Mouse (Mus musculus) large intestine, adult 2 months (tissue): Measurements from ENCODE around the gene Nipbl. TPM values are rescaled to one million over a fixed set of nuclear protein-coding genes. Genes with fewer than 3 reads are reported as not detected.
"Not testable (repeated sequence)": the region's sequence is repeated elsewhere in the genome, so short reads cannot be mapped to it uniquely, and the experiment has no call there.

Source experiments
- DNase-seq: peaks from one replicate; pipeline ENCODE4 v3.0.0-alpha.2; 2012; ENCODE audit warnings: low read depth, low spot score
- WGBS: fragments of 180-500 bp; shearing (Covaris S2); methylation state at CpG from one replicate; pipeline ENCODE4 v1.1.7; 2018; 5-methylcytosine and 5-hydroxymethylcytosine counted together
- polyA plus RNA-seq: library from polyadenylated mRNA; depleted of rRNA; stranded (reverse); fragments of >200 nt; gene quantifications from 2 replicates; pipeline ENCODE4 v1.2.3, GENCODE M21; 2012; rRNA removed

Gene Nipbl
- polyA plus RNA-seq, 1 experiment: 3.3 TPM

DNA sequence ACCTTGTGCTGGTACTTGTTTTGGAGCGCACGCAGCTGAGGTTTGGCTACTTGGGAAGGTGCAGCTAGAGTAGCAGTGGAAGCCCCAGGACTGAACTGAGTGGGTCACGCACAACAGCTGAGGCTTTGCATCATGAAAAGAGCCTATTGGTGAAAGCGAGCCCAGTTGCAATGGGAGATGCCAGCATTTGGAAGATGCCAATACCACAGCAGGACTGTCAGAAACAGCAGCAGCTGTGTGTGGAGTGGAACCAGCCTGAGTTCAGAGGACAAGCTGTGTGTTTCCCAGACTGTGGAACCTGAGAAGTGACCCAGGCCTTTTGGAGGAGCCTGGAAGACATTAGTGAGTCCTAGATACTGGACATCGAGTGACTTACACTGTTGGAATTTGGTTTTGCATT lies 122.8 kb downstream of the Nipbl start:
- WGBS: 95% methylated on average over 5 of the region's 5 CpGs
- DNase-seq: no peak

DNA sequence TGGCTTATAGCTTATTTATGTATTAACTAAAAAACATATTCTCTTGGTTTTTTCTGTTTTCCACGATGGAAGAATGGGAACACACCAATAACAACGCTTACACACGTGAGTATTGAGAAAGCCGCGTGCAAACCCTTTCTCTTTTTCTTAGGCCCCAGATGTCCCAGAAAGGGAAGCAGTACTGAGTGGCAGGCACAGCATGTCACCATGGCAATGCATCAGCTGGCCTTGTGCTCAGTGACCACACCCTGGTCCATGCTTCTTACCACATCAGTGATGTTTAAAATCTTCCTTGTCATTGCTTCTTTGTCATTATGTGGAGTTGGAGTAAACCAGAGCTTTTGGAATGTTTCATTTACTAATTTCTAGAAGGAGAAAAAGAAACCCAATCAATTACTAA lies 125.1 kb downstream of the Nipbl start:
- DNase-seq: no peak
- 95% methylated on average over 5 of the region's 5 CpGs for WGBS

DNA sequence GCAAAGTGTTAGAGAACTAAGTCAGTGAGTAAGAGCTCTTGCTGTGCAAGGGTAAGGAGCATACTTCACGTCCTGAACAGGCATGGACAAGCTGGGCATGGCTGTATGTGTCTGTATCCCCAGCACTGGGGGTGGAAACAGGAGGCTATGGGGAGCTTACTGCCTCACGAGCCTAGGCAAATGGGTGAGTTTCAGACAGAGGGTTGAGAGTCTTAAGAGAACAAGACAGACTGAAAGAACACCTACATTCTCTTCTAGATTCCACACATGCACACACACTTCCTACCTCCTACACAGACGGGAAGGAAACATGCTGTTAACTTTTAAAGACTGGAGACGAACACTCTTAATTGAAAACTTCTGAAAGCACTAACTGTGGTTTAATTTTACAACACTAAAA lies 126.9 kb downstream of the Nipbl start:
- WGBS: 87% methylated on average over 4 of the region's 4 CpGs

DNA sequence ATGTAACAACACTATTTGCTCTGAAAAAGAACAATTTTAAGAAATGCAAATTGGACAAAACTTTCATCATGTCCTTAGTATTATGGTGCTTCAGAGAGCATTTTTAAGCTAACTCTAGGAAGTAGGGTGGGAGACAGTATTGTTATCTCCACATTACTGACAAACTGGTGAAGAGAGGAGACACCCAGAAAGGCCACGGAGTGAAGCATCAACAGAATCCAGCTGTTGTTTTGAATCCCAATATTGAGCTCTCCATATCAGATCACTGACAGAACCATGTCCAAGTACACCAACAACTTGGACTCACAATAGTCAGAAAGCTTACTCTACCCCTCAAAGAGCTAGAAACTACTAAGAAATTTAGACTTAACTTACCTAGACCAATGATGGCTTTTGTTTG lies 138.8 kb downstream of the Nipbl start:
- 86% methylated on average over 1 of the region's 1 CpGs for WGBS
- DNase-seq: no peak

More for the DNA sequence above, 126.9 kb downstream of the Nipbl start:
- no peak for DNase-seq

DNA sequence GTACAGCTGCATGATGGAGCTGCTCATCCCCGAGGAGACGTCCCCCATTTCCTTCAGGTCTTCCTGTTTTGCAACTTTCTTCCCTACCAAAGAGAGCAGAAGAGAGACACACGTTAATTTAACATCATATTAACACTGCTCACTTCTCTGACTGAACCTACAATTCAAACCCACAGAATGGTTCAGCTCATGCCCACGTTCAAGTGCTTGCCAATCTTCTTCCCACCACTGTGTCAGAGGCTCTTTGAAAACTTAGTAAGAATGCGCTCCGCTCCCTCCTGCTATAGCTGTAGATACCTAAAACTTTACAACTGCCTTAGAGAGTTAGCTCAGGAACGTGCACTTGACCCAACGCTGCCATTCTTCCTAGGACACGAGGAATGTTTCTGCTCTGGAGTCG lies 141.3 kb downstream of the Nipbl start:
- no peak for DNase-seq
- 91% methylated on average over 10 of the region's 10 CpGs for WGBS

DNA sequence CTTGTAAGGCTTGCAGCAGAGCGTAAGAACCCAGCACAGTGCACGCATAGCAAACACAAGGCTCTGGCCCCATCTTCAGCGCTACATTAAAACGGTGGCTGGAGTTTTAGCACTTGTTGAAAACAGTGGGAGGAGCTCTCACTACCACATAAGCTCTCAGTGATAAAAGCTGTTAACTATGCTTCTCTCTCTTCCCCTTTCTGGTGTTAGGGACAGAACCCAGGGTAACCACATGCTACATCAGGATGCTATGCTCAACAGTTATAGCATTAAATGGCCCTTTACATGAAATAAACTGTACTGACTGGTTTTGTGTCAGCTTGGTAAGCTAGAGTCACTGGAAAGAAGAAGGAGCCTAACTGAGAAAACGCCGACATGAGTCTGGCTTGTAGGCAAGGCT lies 150.1 kb downstream of the Nipbl start:
- DNase-seq: no peak
- WGBS: 92% methylated on average over 6 of the region's 6 CpGs

DNA sequence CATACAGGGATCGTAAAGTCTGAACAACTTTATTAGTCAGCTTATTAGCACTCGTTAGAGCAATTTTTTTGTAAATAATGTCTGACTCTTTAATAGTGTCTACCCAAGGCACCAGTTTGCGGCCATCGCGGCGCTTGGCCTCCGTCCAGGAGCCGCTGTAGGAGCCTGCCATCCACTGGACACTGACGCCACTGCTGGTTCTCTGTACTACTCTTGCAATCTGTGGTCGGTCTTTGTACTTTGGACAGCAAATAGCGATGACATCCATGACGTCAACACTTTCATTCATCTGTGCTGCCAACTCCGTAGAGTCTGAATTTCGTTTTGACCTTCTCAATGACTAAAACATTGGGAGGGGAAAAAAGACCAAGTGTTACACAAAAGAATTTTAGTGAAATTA lies 153.0 kb downstream of the Nipbl start:
- WGBS: 89% methylated on average over 14 of the region's 14 CpGs
- no peak for DNase-seq

DNA sequence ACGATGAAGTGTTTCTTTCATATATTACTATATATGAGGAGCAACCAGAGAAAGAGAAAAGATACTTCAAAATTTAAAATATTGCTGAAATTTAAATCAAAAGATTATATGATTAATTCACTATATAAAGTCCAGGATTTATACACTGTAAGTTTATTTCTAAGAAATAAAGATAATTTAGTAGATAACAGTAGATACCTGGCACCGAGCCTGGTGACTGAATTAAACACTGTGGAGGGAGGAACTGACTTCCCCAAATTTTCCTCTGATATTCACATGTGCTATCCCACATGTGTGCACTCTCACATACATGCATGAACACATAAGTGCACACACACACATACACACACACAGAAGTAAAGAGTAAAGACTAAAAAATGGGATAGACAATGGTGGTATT lies 162.1 kb downstream of the Nipbl start:
- DNase-seq: no peak
- WGBS: 46% methylated on average over 2 of the region's 2 CpGs

DNA sequence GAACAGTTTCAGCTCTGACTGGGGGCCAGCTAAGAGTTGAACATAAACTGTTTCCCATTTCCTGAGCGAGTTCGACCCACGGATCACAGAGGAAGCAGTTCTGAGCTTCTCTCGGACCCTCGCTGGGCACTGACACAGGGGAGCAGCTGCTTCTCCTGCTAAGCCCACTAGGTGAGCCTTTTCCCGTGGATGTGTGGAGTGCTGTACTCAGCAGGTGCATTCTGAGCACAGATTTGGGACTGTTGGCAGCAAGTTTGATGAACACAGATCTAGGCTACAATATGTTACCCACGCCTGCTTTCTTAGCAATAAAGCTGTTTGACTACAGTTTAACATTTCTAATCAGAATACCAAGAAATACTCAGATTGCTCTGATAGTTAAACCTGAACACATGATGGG lies 162.6 kb downstream of the Nipbl start:
- no peak for DNase-seq
- 59% methylated on average over 7 of the region's 7 CpGs for WGBS

DNA sequence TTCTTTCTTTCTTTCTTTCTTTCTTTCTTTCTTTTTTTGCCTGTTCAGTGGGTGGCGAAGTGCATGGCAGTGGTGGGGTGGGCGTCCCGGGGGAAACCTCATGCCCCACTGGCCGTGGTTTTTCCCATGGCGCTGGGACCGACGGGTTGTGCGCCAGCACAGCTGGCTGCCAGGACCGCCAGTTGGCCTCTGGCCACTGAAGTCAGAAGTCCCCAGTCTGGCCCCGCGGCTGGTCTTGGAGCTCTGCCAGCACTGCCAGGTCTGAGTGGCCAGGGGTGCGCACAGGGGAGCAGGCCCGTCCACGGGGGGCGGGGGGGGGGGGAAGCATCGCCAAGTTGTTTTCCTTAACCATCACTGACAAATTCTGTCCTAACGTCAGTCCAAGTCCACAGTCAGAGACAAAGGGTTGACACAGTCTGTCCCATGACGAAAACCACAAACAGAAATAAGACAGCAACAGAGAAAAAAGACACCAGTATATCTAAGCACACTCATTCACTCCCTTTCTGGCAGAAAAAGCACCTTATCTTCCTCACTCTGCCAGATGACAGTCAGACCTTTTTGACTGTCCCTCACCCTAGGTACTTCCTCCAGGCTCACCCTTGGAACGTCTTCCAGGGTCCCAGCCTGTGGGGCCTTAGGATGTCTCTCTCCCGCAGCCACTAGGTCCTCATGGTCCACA lies 164.2 kb downstream of the Nipbl start:
- DNase-seq: no peak
- WGBS: 38% methylated on average over 20 of the region's 20 CpGs

DNA sequence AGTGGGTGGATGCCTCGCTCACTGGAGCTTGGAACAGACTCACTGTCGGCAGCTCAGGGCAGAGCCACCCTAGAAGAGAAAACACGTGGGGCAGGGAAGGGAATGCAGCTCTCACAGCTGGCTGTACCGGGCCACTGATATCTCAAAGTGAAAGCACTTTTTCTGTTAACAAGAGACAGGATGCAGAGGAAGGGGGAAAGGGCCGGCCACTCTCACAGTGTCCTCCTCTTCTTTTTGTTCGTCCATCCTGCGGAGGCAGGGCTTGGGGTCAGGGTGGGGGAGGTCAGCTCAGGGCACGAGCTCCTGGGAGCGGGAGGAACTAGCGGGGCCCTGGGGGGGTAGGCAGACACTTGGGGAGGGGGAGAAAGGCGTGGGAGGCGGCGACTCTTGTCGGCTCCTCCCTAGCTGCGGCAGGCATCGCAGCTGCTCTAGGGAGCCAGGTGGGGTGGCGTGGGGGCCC lies 164.9 kb downstream of the Nipbl start:
- no peak for DNase-seq
- WGBS: 25% methylated on average over 17 of the region's 17 CpGs

DNA sequence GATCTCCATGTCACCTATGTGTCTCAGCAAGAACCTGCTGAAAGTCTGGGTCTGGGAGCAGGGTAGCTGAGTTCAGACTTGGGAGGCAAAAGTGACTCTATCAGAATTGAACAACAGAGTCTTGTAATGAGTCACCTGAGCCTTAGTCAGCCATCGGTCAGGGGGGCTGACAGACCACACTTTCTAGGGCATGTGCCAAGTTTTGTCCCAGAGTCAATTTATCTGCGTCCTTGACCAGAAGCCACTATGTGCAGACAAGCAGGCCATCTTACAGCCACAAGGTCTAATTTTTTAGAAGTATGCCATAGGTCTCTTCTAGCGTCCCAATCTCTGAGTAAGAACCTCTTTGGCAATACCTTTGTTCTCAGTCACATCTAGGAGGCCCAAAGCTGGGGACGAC lies 166.3 kb downstream of the Nipbl start:
- not testable (repeated sequence) for DNase-seq
- 90% methylated on average over 4 of the region's 4 CpGs for WGBS

DNA sequence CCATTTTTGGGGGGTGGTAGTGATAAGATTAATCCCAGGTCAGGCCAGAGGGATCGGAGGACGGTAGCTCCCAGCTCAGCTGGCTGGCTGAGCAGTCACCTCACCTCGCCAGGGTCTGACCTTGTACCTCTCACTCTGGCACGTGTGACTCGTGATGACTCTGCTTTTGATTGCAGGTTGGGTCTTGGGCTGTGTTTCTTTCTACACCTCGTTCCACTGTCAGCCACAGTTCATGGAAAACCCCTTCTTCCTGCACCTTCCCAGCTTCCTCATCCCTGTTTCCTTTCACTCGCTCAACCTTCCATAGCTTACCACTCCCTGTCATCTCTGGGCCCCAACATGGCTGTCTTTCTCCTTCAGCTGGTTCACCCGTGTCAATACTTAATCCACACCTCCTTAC lies 172.3 kb downstream of the Nipbl start:
- DNase-seq: no peak
- 77% methylated on average over 8 of the region's 8 CpGs for WGBS

DNA sequence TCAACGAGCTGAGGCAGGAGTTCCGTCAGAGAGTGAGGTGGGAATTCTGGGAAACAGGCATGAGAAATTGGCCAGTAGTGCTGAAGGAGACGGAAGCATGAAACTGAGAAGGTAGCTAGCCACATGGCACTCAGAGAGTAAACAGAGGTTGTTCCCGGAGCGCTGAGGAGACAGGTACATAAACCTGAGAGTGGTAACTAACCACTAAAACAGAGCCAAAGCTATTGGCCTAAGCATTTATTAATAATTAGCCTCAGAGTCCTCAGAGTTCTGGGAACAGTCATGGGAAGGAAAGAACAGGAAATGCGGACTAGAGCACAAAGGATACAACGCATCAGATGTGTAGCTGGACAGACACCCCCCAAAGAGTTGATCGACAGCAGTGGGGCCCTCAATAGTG lies 176.0 kb downstream of the Nipbl start:
- DNase-seq: no peak
- WGBS: 81% methylated on average over 8 of the region's 8 CpGs

DNA sequence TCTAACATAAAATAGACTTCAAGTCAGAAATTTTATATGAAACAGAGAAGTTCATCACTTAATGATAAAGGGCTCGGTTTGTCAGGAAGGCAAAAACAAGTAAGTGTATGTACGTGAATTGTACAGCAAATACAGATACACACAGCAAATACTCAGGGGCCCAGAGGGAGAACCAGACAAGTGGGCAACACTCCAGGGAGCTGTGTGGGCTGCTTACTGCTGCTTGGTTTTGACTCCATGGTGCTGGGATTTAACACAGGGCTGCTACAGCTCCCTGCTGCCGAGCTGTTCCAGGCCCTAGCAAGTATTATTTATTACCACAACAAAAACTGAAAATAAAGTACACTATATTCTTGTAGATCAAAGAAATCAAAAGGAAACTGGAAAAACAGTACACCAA lies 177.1 kb downstream of the Nipbl start:
- DNase-seq: no peak
- 92% methylated on average over 3 of the region's 3 CpGs for WGBS

DNA sequence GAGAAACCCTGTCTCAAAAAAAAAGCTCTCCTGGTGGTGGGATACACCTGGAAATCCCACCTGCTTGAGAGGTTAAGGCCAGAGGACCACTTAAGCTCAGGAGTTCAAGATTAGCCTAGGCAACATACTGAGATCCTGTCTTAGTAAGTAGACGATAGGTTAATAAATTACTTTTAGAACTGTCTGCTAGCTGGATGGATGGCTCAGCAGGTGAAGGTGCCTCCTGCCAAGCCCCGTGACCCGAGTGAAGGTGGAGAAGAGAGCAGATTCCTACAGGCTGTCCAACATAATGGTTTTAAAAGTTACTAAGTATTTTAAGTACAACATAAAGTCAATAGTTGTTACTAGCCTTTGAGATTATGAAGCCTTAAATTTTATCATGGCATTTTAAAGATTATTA lies 178.3 kb downstream of the Nipbl start:
- no peak for DNase-seq
- WGBS: 44% methylated on average over 3 of the region's 3 CpGs

Other genes with a start within 250 kb of the Nipbl start
- gene Gm2310, start 75.5 kb upstream of the Nipbl start, polyA plus RNA-seq: not detected in 2 replicates